Mouse (Mus musculus) C2C12 (cell line): ENCODE measurements around the gene AI854703. TPM values are rescaled to one million over a fixed set of nuclear protein-coding genes. Genes with fewer than 3 reads are reported as not detected.

Experiments used
- H3K27me3 ChIP-seq: one replicate; pipeline ENCODE4 v1.6.1; 2011; ENCODE audit not compliant: control insufficient read depth, insufficient read depth, insufficient read length
- H3K36me3 ChIP-seq: one replicate; pipeline ENCODE4 v1.6.1; 2011; ENCODE audit not compliant: control insufficient read depth, insufficient read depth
- H3K4me3 ChIP-seq: one replicate; pipeline ENCODE4 v1.5.1; 2011; ENCODE audit warnings: mild to moderate bottlenecking, control low read depth; ENCODE audit not compliant: poor library complexity, insufficient read depth, severe bottlenecking
- H3K79me2 ChIP-seq: one replicate; pipeline ENCODE4 v1.6.1; 2011; ENCODE audit not compliant: control insufficient read depth, insufficient read depth
- H3K79me3 ChIP-seq: one replicate; pipeline ENCODE4 v1.6.1; 2011; ENCODE audit warnings: low read depth, control low read depth
- H3ac ChIP-seq: one replicate; pipeline ENCODE3; 2011; ENCODE audit warnings: low read depth; ENCODE audit not compliant: control insufficient read depth, insufficient read length
- CEBPB ChIP-seq: IDR thresholded peaks from one replicate; pipeline ENCODE4 v1.6.1; 2011; ENCODE audit warnings: low read depth, mild to moderate bottlenecking, control low read depth, moderate library complexity
- CTCF ChIP-seq: IDR thresholded peaks from one replicate; pipeline ENCODE4 v1.5.1; 2011; ENCODE audit not compliant: control insufficient read depth, insufficient read depth, insufficient read length
- FOSL1 ChIP-seq: IDR thresholded peaks from one replicate; pipeline ENCODE4 v1.8.0; 2011; ENCODE audit warnings: mild to moderate bottlenecking, low read length; ENCODE audit not compliant: poor library complexity, insufficient read depth, severe bottlenecking
- MAX ChIP-seq: IDR thresholded peaks from one replicate; pipeline ENCODE4 v1.6.1; 2011; ENCODE audit warnings: mild to moderate bottlenecking, control low read depth
- MYOD1 ChIP-seq: IDR thresholded peaks from one replicate; pipeline ENCODE4 v1.6.1; 2011; ENCODE audit warnings: low read depth; ENCODE audit not compliant: control insufficient read depth, insufficient read length
- MYOG ChIP-seq: IDR thresholded peaks from one replicate; pipeline ENCODE4 v1.6.1; 2011; ENCODE audit not compliant: control insufficient read depth, insufficient read length; ENCODE audit errors: extremely low read depth
- USF1 ChIP-seq: IDR thresholded peaks from one replicate; pipeline ENCODE4 v1.6.1; 2011; ENCODE audit warnings: low read depth, mild to moderate bottlenecking, control low read depth, moderate library complexity
- polyA plus RNA-seq: library from polyadenylated mRNA; unstranded; fragments of >200 nt; fragmentation: generic; extraction: Trizol; gene quantifications from one replicate; pipeline ENCODE4 v1.2.1, GENCODE M21; 2012; ENCODE audit warnings: missing spikeins

Gene AI854703
- polyA plus RNA-seq, 1 experiment: 0.01 TPM

- Histone ChIP-seq H3K79me2 (peaks cover 42% of the 10 kb centered on the region), H3K36me3 (peaks cover 31% of the 10 kb centered on the region), H3K79me3 (peaks cover 22% of the 10 kb centered on the region), H3K4me3 (no peak overlapping the region), H3K27me3 (no peaks in the 10 kb centered on the region), H3ac (no peak overlapping the region)
- no peak for TF ChIP-seq MAX
- TF ChIP-seq MYOD1: no peak
- TF ChIP-seq USF1: no peak
- TF ChIP-seq MYOG: no peak
- no peak for TF ChIP-seq CTCF
- TF ChIP-seq FOSL1: no peak
- no peak for TF ChIP-seq CEBPB
These were observed 29.9 kb upstream of the AI854703 start for GRCm38 (mm10) chr6:48596545-48597232.

GRCm38 (mm10) chr6:48597233-48597625 lies 29.3 kb upstream of the AI854703 start:
- peaks cover 31% of the 10 kb centered on the region for H3K36me3 ChIP-seq
- H3K27me3 ChIP-seq: no peaks in the 10 kb centered on the region
- no peak overlapping the region for H3K4me3 ChIP-seq
- peaks cover 22% of the 10 kb centered on the region for H3K79me3 ChIP-seq
- H3K79me2 ChIP-seq: peaks cover 42% of the 10 kb centered on the region
- no peak overlapping the region for H3ac ChIP-seq
- no peak for TF ChIP-seq MAX
- TF ChIP-seq USF1: no peak
- no peak for TF ChIP-seq CTCF
- no peak for TF ChIP-seq MYOD1
- no peak for TF ChIP-seq MYOG

GRCm38 (mm10) chr6:48600594-48600993 lies 26.0 kb upstream of the AI854703 start:
- Histone ChIP-seq H3K36me3 (peaks cover 31% of the 10 kb centered on the region), H3K4me3 (no peak overlapping the region), H3ac (no peak overlapping the region), H3K79me2 (peaks cover 24% of the 10 kb centered on the region), H3K79me3 (peaks cover 8% of the 10 kb centered on the region), H3K27me3 (no peaks in the 10 kb centered on the region)
- TF ChIP-seq MYOG: no peak
- no peak for TF ChIP-seq MAX
- TF ChIP-seq USF1: no peak
- no peak for TF ChIP-seq CTCF
- TF ChIP-seq MYOD1: no peak
- no peak for TF ChIP-seq CEBPB
- TF ChIP-seq FOSL1: no peak

- Histone ChIP-seq H3K79me3 (peaks cover 3% of the 10 kb centered on the region), H3K27me3 (no peaks in the 10 kb centered on the region), H3K79me2 (peaks cover 15% of the 10 kb centered on the region), H3K36me3 (peaks cover 23% of the 10 kb centered on the region), H3K4me3 (peak within 1 kb of the TSS; percentile 55), H3ac (peak within 1 kb of the TSS; percentile 62)
- TF ChIP-seq MAX (no peak), USF1 (peak; percentile 7)
These were observed 25.1 kb upstream of the AI854703 start, which contains the start of gene Zfp775 for GRCm38 (mm10) chr6:48601271-48602079. Gene Zfp775, plus strand, starts transcription at chr6:48602063.

- peak overlapping the region; percentile 55 for H3K4me3 ChIP-seq
- H3K79me2 ChIP-seq: peaks cover 8% of the 10 kb centered on the region
- no peaks in the 10 kb centered on the region for H3K27me3 ChIP-seq
- H3ac ChIP-seq: peak overlapping the region; percentile 62
- H3K36me3 ChIP-seq: peaks cover 16% of the 10 kb centered on the region
- peaks cover 2% of the 10 kb centered on the region for H3K79me3 ChIP-seq
- TF ChIP-seq MAX (no peak), MYOD1 (no peak), CEBPB (no peak), FOSL1 (no peak), MYOG (no peak), USF1 (no peak), CTCF (no peak)
These were observed 24.4 kb upstream of the AI854703 start for GRCm38 (mm10) chr6:48602080-48602741.
